Mouse (Mus musculus) granulocyte monocyte progenitor cell, adult 5-6 weeks (primary cell): ENCODE results near the gene Pck2. TPM values are rescaled to one million over a fixed set of nuclear protein-coding genes. Genes with fewer than 3 reads are reported as not detected.

Source experiments
- ATAC-seq: replicated peaks from 2 replicates; pipeline ENCODE4 v1.8.0; 2016; ENCODE audit warnings: mild to moderate bottlenecking, moderate TSS enrichment, inconsistent platforms; ENCODE audit not compliant: poor library complexity, severe bottlenecking
- total RNA-seq, 2 experiments: library from RNA; stranded (forward) in 1 of 2; stranded (reverse) in 1 of 2; fragments of 200-712, 200-1000 nt in 1 of 2; fragments of >200 nt in 1 of 2; fragmentation: Nextera tagmentation in 1 of 2; gene quantifications; 2 replicates each; pipeline ENCODE4 v1.2.3; 2014 to 2017

Gene Pck2
- total RNA-seq, 2 experiments from 2014 or later, result 29.0 to 37.2 TPM

GRCm38 (mm10) chr14:55592226-55592625 is 52.2 kb downstream of the Pck2 start:
- no peak for ATAC-seq

GRCm38 (mm10) chr14:55596036-55596690 is 56.1 kb downstream of the Pck2 start:
- no peak for ATAC-seq

- no peak for ATAC-seq
Observed at GRCm38 (mm10) chr14:55598521-55599390, 58.7 kb downstream of the Pck2 start.

Other genes starting within 250 kb of the Pck2 start
- 47.9 and 63.5 TPM in 2 replicates for gene Dhrs4, start 61.5 kb upstream of the Pck2 start, total RNA-seq (2014; fragmentation: Nextera tagmentation)
- gene Dhrs4, start 61.5 kb upstream of the Pck2 start, total RNA-seq (2017), result 50.5 and 61.6 TPM in 2 replicates
- gene Carmil3, start 49.6 kb upstream of the Pck2 start, total RNA-seq (2014; fragmentation: Nextera tagmentation), result not detected in 2 replicates
- gene Carmil3, start 49.6 kb upstream of the Pck2 start, total RNA-seq (2017), result not detected in 2 replicates
- not detected in 2 replicates for gene Cpne6, start 29.8 kb upstream of the Pck2 start, total RNA-seq (2014; fragmentation: Nextera tagmentation)
- not detected in 2 replicates for gene Cpne6, start 29.8 kb upstream of the Pck2 start, total RNA-seq (2017)
- not detected in 2 replicates for gene Nrl, start 15.3 kb upstream of the Pck2 start, total RNA-seq (2014; fragmentation: Nextera tagmentation)
- gene Nrl, start 15.3 kb upstream of the Pck2 start, total RNA-seq (2017), result not detected in 2 replicates
- gene Dcaf11, start 19.7 kb downstream of the Pck2 start, total RNA-seq (2014; fragmentation: Nextera tagmentation), result 50.5 and 65.3 TPM in 2 replicates
- gene Dcaf11, start 19.7 kb downstream of the Pck2 start, total RNA-seq (2017), result 58.3 and 58.7 TPM in 2 replicates
- gene A730061H03Rik, start 20.1 kb downstream of the Pck2 start, total RNA-seq (2014; fragmentation: Nextera tagmentation), result 1.9 TPM in 1 of 2 replicates, not detected in the other
- gene A730061H03Rik, start 20.1 kb downstream of the Pck2 start, total RNA-seq (2017), result 1.0 TPM in 1 of 2 replicates, not detected in the other
- not detected in 2 replicates for gene Fitm1, start 35.4 kb downstream of the Pck2 start, total RNA-seq (2014; fragmentation: Nextera tagmentation)
- gene Fitm1, start 35.4 kb downstream of the Pck2 start, total RNA-seq (2017), result 2.4 TPM in 1 of 2 replicates, not detected in the other
- 534 and 592 TPM in 2 replicates for gene Psme1, start 37.9 kb downstream of the Pck2 start, total RNA-seq (2014; fragmentation: Nextera tagmentation)
- 280 and 325 TPM in 2 replicates for gene Psme1, start 37.9 kb downstream of the Pck2 start, total RNA-seq (2017)
- gene Emc9, start 45.0 kb downstream of the Pck2 start, total RNA-seq (2014; fragmentation: Nextera tagmentation), result 0.85 TPM in 1 of 2 replicates, not detected in the other
- gene Emc9, start 45.0 kb downstream of the Pck2 start, total RNA-seq (2017), result 2.1 and 5.1 TPM in 2 replicates
- gene Psme2, start 50.8 kb downstream of the Pck2 start, total RNA-seq (2014; fragmentation: Nextera tagmentation), result 330 and 352 TPM in 2 replicates
- 225 and 247 TPM in 2 replicates for gene Psme2, start 50.8 kb downstream of the Pck2 start, total RNA-seq (2017)
- 20.1 and 21.9 TPM in 2 replicates for gene Rnf31, start 51.4 kb downstream of the Pck2 start, total RNA-seq (2014; fragmentation: Nextera tagmentation)
- 9.1 and 19.8 TPM in 2 replicates for gene Rnf31, start 51.4 kb downstream of the Pck2 start, total RNA-seq (2017)
- gene Irf9, start 63.3 kb downstream of the Pck2 start, total RNA-seq (2014; fragmentation: Nextera tagmentation), result 23.4 and 31.2 TPM in 2 replicates
- 21.9 and 27.4 TPM in 2 replicates for gene Irf9, start 63.3 kb downstream of the Pck2 start, total RNA-seq (2017)
- gene Rec8, start 77.8 kb downstream of the Pck2 start, total RNA-seq (2014; fragmentation: Nextera tagmentation), result 1.0 TPM in 1 of 2 replicates, not detected in the other
- gene Rec8, start 77.8 kb downstream of the Pck2 start, total RNA-seq (2017), result 0.26 TPM in 1 of 2 replicates, not detected in the other
- gene Ipo4, start 95.7 kb downstream of the Pck2 start, total RNA-seq (2014; fragmentation: Nextera tagmentation), result 47.3 and 49.7 TPM in 2 replicates
- 14.3 and 25.5 TPM in 2 replicates for gene Ipo4, start 95.7 kb downstream of the Pck2 start, total RNA-seq (2017)
- gene Gm49378, start 97.6 kb downstream of the Pck2 start, total RNA-seq (2014; fragmentation: Nextera tagmentation), result 8.5 and 9.1 TPM in 2 replicates
- 3.5 and 4.0 TPM in 2 replicates for gene Gm49378, start 97.6 kb downstream of the Pck2 start, total RNA-seq (2017)
- 35.0 and 59.0 TPM in 2 replicates for gene Tm9sf1, start 103.5 kb downstream of the Pck2 start, total RNA-seq (2014; fragmentation: Nextera tagmentation)
- gene Tm9sf1, start 103.5 kb downstream of the Pck2 start, total RNA-seq (2017), result 48.6 and 52.9 TPM in 2 replicates
- gene Tssk4, start 109.9 kb downstream of the Pck2 start, total RNA-seq (2014; fragmentation: Nextera tagmentation), result 3.0 TPM in 1 of 2 replicates, not detected in the other
- gene Tssk4, start 109.9 kb downstream of the Pck2 start, total RNA-seq (2017), result 1.1 TPM in 1 of 2 replicates, not detected in the other
- gene Mdp1, start 120.2 kb downstream of the Pck2 start, total RNA-seq (2014; fragmentation: Nextera tagmentation), result 22.9 and 29.3 TPM in 2 replicates
- 21.5 and 22.6 TPM in 2 replicates for gene Mdp1, start 120.2 kb downstream of the Pck2 start, total RNA-seq (2017)
- gene Gmpr2, start 131.7 kb downstream of the Pck2 start, total RNA-seq (2014; fragmentation: Nextera tagmentation), result 33.9 and 37.7 TPM in 2 replicates
- 47.1 and 57.0 TPM in 2 replicates for gene Gmpr2, start 131.7 kb downstream of the Pck2 start, total RNA-seq (2017)
- 364 and 474 TPM in 2 replicates for gene Nedd8, start 131.9 kb downstream of the Pck2 start, total RNA-seq (2014; fragmentation: Nextera tagmentation)
- gene Nedd8, start 131.9 kb downstream of the Pck2 start, total RNA-seq (2017), result 274 and 353 TPM in 2 replicates
- 19.0 and 24.0 TPM in 2 replicates for gene Tinf2, start 141.6 kb downstream of the Pck2 start, total RNA-seq (2014; fragmentation: Nextera tagmentation)
- gene Tinf2, start 141.6 kb downstream of the Pck2 start, total RNA-seq (2017), result 25.7 and 27.0 TPM in 2 replicates
- gene Tgm1, start 173.7 kb downstream of the Pck2 start, total RNA-seq (2014; fragmentation: Nextera tagmentation), result 0.85 and 1.8 TPM in 2 replicates
- gene Tgm1, start 173.7 kb downstream of the Pck2 start, total RNA-seq (2017), result 1.4 and 4.3 TPM in 2 replicates
- gene Rabggta, start 182.0 kb downstream of the Pck2 start, total RNA-seq (2014; fragmentation: Nextera tagmentation), result 17.9 and 20.4 TPM in 2 replicates
- 8.5 and 12.8 TPM in 2 replicates for gene Rabggta, start 182.0 kb downstream of the Pck2 start, total RNA-seq (2017)
- 54.7 and 67.7 TPM in 2 replicates for gene Dhrs1, start 205.4 kb downstream of the Pck2 start, total RNA-seq (2014; fragmentation: Nextera tagmentation)
- gene Dhrs1, start 205.4 kb downstream of the Pck2 start, total RNA-seq (2017), result 18.0 and 30.7 TPM in 2 replicates
- gene Nop9, start 205.4 kb downstream of the Pck2 start, total RNA-seq (2014; fragmentation: Nextera tagmentation), result 30.9 and 36.6 TPM in 2 replicates
- gene Nop9, start 205.4 kb downstream of the Pck2 start, total RNA-seq (2017), result 35.7 and 38.6 TPM in 2 replicates
- gene Cideb, start 218.2 kb downstream of the Pck2 start, total RNA-seq (2014; fragmentation: Nextera tagmentation), result not detected in 2 replicates
- not detected in 2 replicates for gene Cideb, start 218.2 kb downstream of the Pck2 start, total RNA-seq (2017)
- gene Ltb4r2, start 221.2 kb downstream of the Pck2 start, total RNA-seq (2014; fragmentation: Nextera tagmentation), result 0.56 and 2.1 TPM in 2 replicates
- 0.34 TPM in 1 of 2 replicates, not detected in the other for gene Ltb4r2, start 221.2 kb downstream of the Pck2 start, total RNA-seq (2017)
- gene Ltb4r1, start 225.7 kb downstream of the Pck2 start, total RNA-seq (2014; fragmentation: Nextera tagmentation), result 19.4 and 23.3 TPM in 2 replicates
- gene Ltb4r1, start 225.7 kb downstream of the Pck2 start, total RNA-seq (2017), result 19.8 and 25.8 TPM in 2 replicates
- gene Adcy4, start 243.8 kb downstream of the Pck2 start, total RNA-seq (2014; fragmentation: Nextera tagmentation), result not detected in 2 replicates
- not detected in 2 replicates for gene Adcy4, start 243.8 kb downstream of the Pck2 start, total RNA-seq (2017)
- gene Ripk3, start 248.6 kb downstream of the Pck2 start, total RNA-seq (2014; fragmentation: Nextera tagmentation), result 104 and 157 TPM in 2 replicates
- 40.9 and 42.4 TPM in 2 replicates for gene Ripk3, start 248.6 kb downstream of the Pck2 start, total RNA-seq (2017)